In the genomic region with DNA sequence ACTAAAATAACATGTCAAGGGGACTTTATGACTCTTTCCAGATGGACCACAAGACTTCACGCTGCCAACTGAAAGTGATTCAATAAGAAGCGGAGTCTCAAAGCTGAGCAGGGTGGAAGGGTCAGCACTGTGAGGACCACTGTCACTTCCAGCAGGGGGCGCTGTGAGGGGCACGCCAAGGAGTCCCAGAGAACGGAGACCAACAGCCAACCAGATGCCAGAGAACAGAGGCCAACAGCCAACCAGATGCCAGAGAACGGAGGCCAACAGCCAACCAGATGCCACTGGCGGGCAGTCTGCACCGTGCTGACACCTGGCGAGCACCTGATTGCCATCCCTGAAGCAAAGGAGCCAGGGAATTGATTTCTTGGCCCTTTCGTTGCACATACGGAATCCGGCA, we compare ENCODE assay signal across 8 mouse cellular contexts. TPM values are rescaled to one million over a fixed set of nuclear protein-coding genes. Genes with fewer than 3 reads are reported as not detected.
DNase-seq lines count a peak whose midpoint lies in the region; ATAC-seq lines count a peak whose summit lies in the region.

No protein-coding gene starts in this region.

- peak; percentile 82 to 89 for DNase-seq in cerebellum, postnatal 10 days
- DNase-seq in cerebellum, adult 9-11 months, result no peak
- peak; percentile 42 for DNase-seq in A20 (ENCODE audit: low read depth, low spot score)
- peak; percentile 63 for DNase-seq in embryonic facial prominence, embryonic 11.5 days (ENCODE audit: low spot score)
- no peak for DNase-seq in intestine, embryonic 14.5 days (ENCODE audit: low spot score)
- DNase-seq in lung, postnatal 4 days, result peak; percentile 54 to 55
- DNase-seq in thymus, postnatal 0 days (ENCODE audit: low spot score), result peak; percentile 31

- H3K4me2 ChIP-seq in embryonic facial prominence, embryonic 11.5 days (ENCODE audit: low read depth, low read length), result no peak overlapping the region
- H3K4me2 ChIP-seq in intestine, embryonic 14.5 days (ENCODE audit: low read length), result no peak overlapping the region

- H3K27me3 ChIP-seq in embryonic facial prominence, embryonic 11.5 days (ENCODE audit: control insufficient read depth, insufficient read depth, low read length), result no peaks in the 10 kb centered on the region
- no peaks in the 10 kb centered on the region for H3K27me3 ChIP-seq in intestine, embryonic 14.5 days (replicated peaks; ENCODE audit: control insufficient read depth, insufficient read depth, low read length)

- H3K4me3 ChIP-seq in embryonic facial prominence, embryonic 11.5 days (ENCODE audit: low read depth, low read length), result no peak overlapping the region
- H3K4me3 ChIP-seq in intestine, embryonic 14.5 days (ENCODE audit: low read depth, low read length), result no peak overlapping the region

- ATAC-seq in embryonic facial prominence, embryonic 11.5 days (replicated peaks; ENCODE audit: insufficient number of reproducible peaks, low FRiP score, low TSS enrichment, low read depth), result peak; percentile 62
- 0 out of 2 replicates have a peak, but pooled peaks have one; percentile 19 for ATAC-seq in intestine, embryonic 14.5 days (replicated peaks; ENCODE audit: low FRiP score, low TSS enrichment, low read depth)
- no peak for ATAC-seq in activated CD4-positive, CD25-positive, alpha-beta regulatory T cell, adult 4 months

- 39% methylated on average over 12 of the region's 12 CpGs for WGBS in embryonic facial prominence, embryonic 11.5 days
- 49% methylated on average over 12 of the region's 12 CpGs for WGBS in intestine, embryonic 14.5 days

- H3K9ac ChIP-seq in embryonic facial prominence, embryonic 11.5 days (replicated peaks; ENCODE audit: low read length), result no peak overlapping the region
- no peak overlapping the region for H3K9ac ChIP-seq in intestine, embryonic 14.5 days (ENCODE audit: low read length)

- no peaks in the 10 kb centered on the region for H3K4me1 ChIP-seq in embryonic facial prominence, embryonic 11.5 days (ENCODE audit: control insufficient read depth, insufficient read depth, low read length)
- no peaks in the 10 kb centered on the region; the same call in 1 of the 2 replicates for H3K4me1 ChIP-seq in intestine, embryonic 14.5 days (replicated peaks; ENCODE audit: control insufficient read depth, insufficient read depth, low read length)

- H3K27ac ChIP-seq in embryonic facial prominence, embryonic 11.5 days (replicated peaks; ENCODE audit: low read depth, low read length), result no peak overlapping the region
- H3K27ac ChIP-seq in intestine, embryonic 14.5 days (ENCODE audit: low read depth), result no peak overlapping the region

- no peaks in the 10 kb centered on the region for H3K36me3 ChIP-seq in embryonic facial prominence, embryonic 11.5 days (replicated peaks; ENCODE audit: control insufficient read depth, insufficient read depth, low read depth, low read length)
- H3K36me3 ChIP-seq in intestine, embryonic 14.5 days (ENCODE audit: control insufficient read depth, insufficient read depth, low read length), result no peaks in the 10 kb centered on the region

- H3K9me3 ChIP-seq in embryonic facial prominence, embryonic 11.5 days (replicated peaks; ENCODE audit: control insufficient read depth, low read length), result no peaks in the 10 kb centered on the region
- H3K9me3 ChIP-seq in intestine, embryonic 14.5 days (ENCODE audit: control insufficient read depth, low read length), result no peaks in the 10 kb centered on the region

RNA-seq across cellular contexts. Expression of gene St6galnac3, which starts 49.9 kb away (rescaled TPM):
- polyA plus RNA-seq in embryonic facial prominence, embryonic 11.5 days (2014; fragmentation: Nextera tagmentation; extraction: Ambion mirVana), result 55.0 and 61.9 TPM in 2 replicates
- polyA plus RNA-seq in intestine, embryonic 14.5 days (2014; fragmentation: Nextera tagmentation; extraction: Ambion mirVana), result 45.5 and 59.1 TPM in 2 replicates
- 4.0 and 5.5 TPM in 2 replicates for polyA plus RNA-seq in thymus, postnatal 0 days (2015; fragmentation: Nextera tagmentation; extraction: Ambion mirVana)
- 10 to 100 TPM; 29.1 to 52.4 TPM for polyA plus RNA-seq in activated CD4-positive, CD25-positive, alpha-beta regulatory T cell, adult 4 months (2017; shearing (Covaris generic))

Comparison
In these comparisons a context has a peak if more than half of its experiments do, and no peak if none do; other contexts are left out.
1. DNase-seq: peak in cerebellum, postnatal 10 days (2 of 2), A20 (single experiment), embryonic facial prominence, embryonic 11.5 days (single experiment), lung, postnatal 4 days (2 of 2) and thymus, postnatal 0 days (single experiment); none in cerebellum, adult 9-11 months (single experiment) and intestine, embryonic 14.5 days (single experiment).